Mouse (Mus musculus): ENCODE measurements around the gene Dusp7.
A peak's percentile ranks its signal among the peaks of the same experiment; 100 is the strongest.

DNA sequence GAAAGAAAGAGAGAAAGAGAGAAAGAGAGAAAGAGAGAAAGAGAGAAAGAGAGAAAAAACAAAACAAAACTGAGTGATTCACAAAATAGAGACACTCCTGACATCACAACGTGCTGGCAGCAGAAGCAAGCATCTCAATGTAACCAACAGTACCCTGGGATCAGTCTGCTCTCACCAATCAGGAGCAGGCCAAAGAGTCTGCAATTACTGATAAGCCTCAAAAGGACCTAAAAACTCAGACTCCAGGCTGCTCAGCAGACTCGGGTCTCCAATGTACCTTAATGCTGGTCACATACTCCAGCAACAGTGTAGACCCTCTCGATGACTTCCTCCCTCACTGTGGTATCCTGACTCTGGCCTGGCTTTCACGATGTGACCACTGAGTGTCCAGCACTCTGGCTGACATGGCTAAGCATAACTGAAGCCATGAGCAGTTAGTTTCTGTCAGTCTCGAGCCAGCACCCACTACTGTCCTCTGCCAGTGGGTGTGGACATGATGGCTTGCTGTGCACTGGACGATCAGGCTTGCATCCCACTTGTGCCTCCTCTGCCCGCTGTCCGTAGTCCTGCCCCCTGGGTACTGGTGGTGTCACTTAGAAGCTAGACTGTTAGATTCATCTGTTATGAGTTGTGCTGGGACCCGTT, 30.4 kb downstream of the Dusp7 start:
- TF ChIP-seq HCFC1 (IDR thresholded peaks at IDR 0.05; ENCODE audit: low read depth, low read length) (no peak), TAL1 (IDR thresholded peaks at IDR 0.05; ENCODE audit: low read length) (peak; percentile 74), GATA1 (IDR thresholded peaks at IDR 0.05; ENCODE audit: low read depth, low read length) (peak; percentile 93), CTCF (IDR thresholded peaks at IDR 0.05 in 2 of 3, conservative IDR thresholded peaks at IDR 0.05 in 1 of 3; ENCODE audit: control insufficient read depth in 1 of 3, insufficient read depth in 1 of 3, low read depth in 2 of 3, low read length in 3 of 3, poor library complexity in 1 of 3, severe bottlenecking in 1 of 3) (no peak), RCOR1 (IDR thresholded peaks at IDR 0.05; ENCODE audit: low read depth, low read length) (no peak), POLR2A (IDR thresholded peaks at IDR 0.05; ENCODE audit: control insufficient read depth in 1 of 2, insufficient read depth in 1 of 2, low read depth in 1 of 2, low read length in 2 of 2, poor library complexity in 1 of 2) (no peak)
